Mouse (Mus musculus): ENCODE data around the gene Arid1a. TPM values are rescaled to one million over a fixed set of nuclear protein-coding genes. Genes with fewer than 3 reads are reported as not detected.

Arid1a gene
- polyA plus RNA-seq, 1 experiment = 74.9 TPM

DNA sequence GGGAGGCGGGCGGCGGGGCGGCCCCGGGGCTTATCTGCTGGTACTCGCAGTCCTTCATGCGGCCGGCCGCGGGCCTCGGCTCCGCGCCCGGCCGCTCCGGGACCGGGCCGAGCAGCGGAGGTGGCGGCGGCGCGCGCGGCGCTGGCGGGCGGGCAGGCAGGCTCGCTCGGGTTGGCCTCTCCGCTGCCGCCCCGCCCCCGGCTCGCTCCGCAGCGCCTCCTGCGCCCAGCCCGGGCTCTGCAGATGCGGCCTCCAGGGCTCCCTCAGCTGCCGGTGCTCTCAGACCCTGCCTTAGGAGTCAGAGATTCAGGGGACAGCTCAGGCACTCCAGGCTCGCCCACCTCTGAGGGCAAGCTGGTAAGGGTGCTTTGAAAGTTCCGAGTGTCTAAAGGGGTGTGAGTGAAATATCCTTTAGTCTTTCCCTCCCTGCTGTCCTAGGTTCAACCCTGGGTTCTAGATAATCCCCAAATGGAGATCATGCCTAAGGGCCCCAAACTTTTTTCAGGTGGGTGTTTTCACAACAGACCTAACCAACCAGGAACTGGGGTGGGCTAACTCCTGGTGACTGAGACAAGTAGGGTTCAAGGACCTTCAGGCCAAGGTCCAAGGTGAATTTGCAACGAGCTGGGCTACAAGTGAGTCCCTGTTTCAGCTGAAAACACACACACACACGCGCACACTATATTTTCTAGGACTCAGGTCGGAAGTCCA is 123.1 kb downstream of the Arid1a start:
- no peaks in the 10 kb centered on the region for H3K27me3 ChIP-seq (ENCODE audit: control insufficient read depth, insufficient read depth, low read length)
- peaks cover 17% of the 10 kb centered on the region for H3K4me1 ChIP-seq (ENCODE audit: control insufficient read depth, insufficient read depth, insufficient read length, low read length)
- no peak overlapping the region for H3K27ac ChIP-seq (ENCODE audit: insufficient read depth, low read depth, low read length)
- H3K4me3 ChIP-seq (ENCODE audit: low read depth, low read length) = peak overlapping the region; percentile 77
- WGBS = 8% methylated on average over 39 of the region's 47 CpGs
- H3K36me3 ChIP-seq (ENCODE audit: control insufficient read depth, insufficient read depth, low read length) = no peaks in the 10 kb centered on the region
- peak; percentile 57 for TF ChIP-seq CTCF (IDR thresholded peaks at IDR 0.05; ENCODE audit: extremely low read depth, insufficient read length, insufficient replicate concordance, low read depth, low read length)
- TF ChIP-seq POLR2A (IDR thresholded peaks at IDR 0.05; ENCODE audit: low read depth, low read length) = peak; percentile 53; the same call in 1 of the 2 replicates

DNA sequence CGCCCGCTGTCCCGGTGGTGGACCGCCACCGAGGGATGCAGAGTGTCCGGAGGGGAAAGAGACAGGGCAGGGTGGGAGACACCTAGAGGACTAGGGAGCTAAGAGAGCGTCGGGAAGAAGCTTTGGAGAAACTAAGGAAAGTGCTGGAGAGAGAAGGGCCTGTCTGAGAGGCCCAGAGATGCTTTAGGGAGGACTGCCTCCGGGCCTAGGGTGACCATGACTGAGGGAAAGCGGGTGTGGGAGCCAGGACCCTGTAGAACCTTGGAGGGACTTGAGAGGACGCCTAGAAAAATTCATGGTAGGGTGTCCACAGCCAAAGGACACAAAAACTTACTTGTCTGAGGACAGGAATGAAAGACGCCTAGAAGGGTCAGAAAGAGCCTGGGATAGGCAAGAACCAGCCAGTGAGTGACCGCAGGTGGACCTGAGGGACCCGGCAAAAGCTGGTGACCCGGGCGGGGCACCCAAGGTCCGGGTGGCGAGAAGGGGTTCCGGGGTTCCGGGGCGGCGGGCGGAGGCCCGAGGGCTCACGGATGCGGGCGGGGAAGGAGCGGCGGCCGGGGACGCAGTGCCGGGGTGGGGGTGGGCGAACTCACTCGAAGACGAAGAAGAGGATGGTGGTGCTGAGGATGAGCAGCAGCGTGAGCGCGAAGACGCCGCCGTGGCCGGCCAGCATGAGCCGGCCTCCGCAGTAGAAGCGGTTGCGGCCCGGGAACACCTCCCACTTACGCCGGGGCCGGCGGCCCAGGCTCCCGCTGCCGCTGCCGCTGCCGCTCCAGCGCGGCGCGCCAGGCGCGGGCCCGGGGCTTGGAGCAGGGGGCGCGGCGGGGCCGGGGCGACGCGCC is 123.9 kb downstream of the Arid1a start:
- H3K27me3 ChIP-seq (ENCODE audit: control insufficient read depth, insufficient read depth, low read length) = no peaks in the 10 kb centered on the region
- WGBS = 6% methylated on average over 61 of the region's 69 CpGs
- H3K36me3 ChIP-seq (ENCODE audit: control insufficient read depth, insufficient read depth, low read length) = no peaks in the 10 kb centered on the region
- peak overlapping the region; percentile 31 for H3K27ac ChIP-seq (ENCODE audit: insufficient read depth, low read depth, low read length)
- TF ChIP-seq POLR2A (IDR thresholded peaks at IDR 0.05; ENCODE audit: low read depth, low read length) = no peak
- TF ChIP-seq CTCF (IDR thresholded peaks at IDR 0.05; ENCODE audit: extremely low read depth, insufficient read length, insufficient replicate concordance, low read depth, low read length) = peak; percentile 16; the same call in 1 of the 2 replicates
- peaks cover 17% of the 10 kb centered on the region for H3K4me1 ChIP-seq (ENCODE audit: control insufficient read depth, insufficient read depth, insufficient read length, low read length)
- H3K4me3 ChIP-seq (ENCODE audit: low read depth, low read length) = peak overlapping the region; percentile 77

DNA sequence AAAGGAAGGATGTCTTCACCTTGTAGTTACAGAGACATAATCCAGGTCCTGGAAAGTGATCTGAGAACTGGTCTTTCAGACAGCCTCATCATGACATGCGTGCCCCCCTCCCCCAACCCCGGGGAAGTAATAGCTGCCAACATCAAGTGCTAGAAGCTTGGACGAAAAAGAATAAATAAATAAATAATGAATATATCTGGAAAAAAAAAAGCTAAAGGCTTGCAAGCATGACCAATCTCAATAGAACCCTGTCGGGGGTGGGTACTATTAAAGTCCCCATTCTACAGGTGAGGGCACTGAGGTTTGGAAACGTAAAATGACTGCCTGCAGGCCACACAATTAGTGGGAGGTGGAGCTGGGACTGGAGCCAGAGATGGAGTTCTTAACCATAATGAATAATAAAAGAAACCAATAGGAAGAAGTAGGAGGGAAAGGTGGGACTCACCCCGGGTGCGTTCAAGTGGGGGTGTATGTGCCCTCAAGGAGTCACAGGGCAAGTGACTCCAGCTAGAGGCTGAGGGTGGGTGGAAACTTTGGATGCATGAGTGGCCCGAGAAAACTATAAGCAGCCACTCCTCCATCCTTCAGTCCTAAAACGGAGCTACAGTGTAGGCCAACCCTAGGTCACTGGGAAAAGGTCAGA is 124.7 kb downstream of the Arid1a start:
- Histone ChIP-seq H3K4me3 (ENCODE audit: low read depth, low read length) (peak overlapping the region; percentile 77), H3K27me3 (ENCODE audit: control insufficient read depth, insufficient read depth, low read length) (no peaks in the 10 kb centered on the region), H3K36me3 (ENCODE audit: control insufficient read depth, insufficient read depth, low read length) (peaks cover 3% of the 10 kb centered on the region; the same call in 1 of the 2 replicates), H3K4me1 (ENCODE audit: control insufficient read depth, insufficient read depth, insufficient read length, low read length) (peaks cover 17% of the 10 kb centered on the region), H3K27ac (ENCODE audit: insufficient read depth, low read depth, low read length) (peak overlapping the region; percentile 68; the same call in 1 of the 2 replicates)
- TF ChIP-seq POLR2A (IDR thresholded peaks at IDR 0.05; ENCODE audit: low read depth, low read length) = no peak; the same call in 1 of the 2 replicates
- no peak for TF ChIP-seq CTCF (IDR thresholded peaks at IDR 0.05; ENCODE audit: extremely low read depth, insufficient read length, insufficient replicate concordance, low read depth, low read length)
- 22% methylated on average over 9 of the region's 9 CpGs for WGBS

DNA sequence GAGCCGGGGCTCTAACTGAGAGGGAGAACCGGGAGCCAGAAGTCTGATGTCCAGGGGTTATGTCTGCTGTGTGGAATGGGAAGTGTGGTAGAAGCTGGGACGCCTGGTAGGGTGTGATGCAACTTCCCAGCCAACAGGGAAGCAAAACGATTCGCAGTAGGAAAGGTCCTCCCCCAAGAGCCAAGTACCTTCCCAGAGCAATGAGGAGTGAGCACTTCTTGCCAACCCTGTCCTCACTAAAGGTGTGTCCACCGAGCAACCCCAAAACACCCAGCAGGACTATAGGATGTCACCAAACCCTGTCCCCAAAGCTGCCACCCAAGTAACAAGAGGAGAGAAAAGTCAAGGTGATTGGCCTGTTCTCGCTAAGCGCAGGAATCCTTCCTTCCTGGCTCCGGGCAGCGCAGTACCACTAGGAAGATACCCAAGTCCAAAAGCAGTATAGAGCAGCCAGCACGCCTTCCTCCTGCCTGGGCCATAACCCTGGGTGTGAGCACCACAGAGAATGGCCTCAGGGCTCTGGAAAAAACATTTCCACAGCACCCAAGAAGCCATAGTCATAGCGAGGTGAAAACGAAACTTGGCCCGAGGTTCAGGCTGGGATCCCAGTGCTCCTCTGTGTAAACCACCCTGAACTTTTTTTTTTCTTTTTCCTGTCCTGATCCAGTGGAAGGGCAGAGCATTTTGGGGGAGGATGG is 125.3 kb downstream of the Arid1a start:
- WGBS = 40% methylated on average over 14 of the region's 14 CpGs
- H3K27me3 ChIP-seq (ENCODE audit: control insufficient read depth, insufficient read depth, low read length) = no peaks in the 10 kb centered on the region
- peak overlapping the region; percentile 46 for H3K4me3 ChIP-seq (ENCODE audit: low read depth, low read length)
- peaks cover 9% of the 10 kb centered on the region for H3K36me3 ChIP-seq (ENCODE audit: control insufficient read depth, insufficient read depth, low read length)
- peaks cover 17% of the 10 kb centered on the region for H3K4me1 ChIP-seq (ENCODE audit: control insufficient read depth, insufficient read depth, insufficient read length, low read length)
- H3K27ac ChIP-seq (ENCODE audit: insufficient read depth, low read depth, low read length) = peak overlapping the region; percentile 68
- TF ChIP-seq CTCF (IDR thresholded peaks at IDR 0.05; ENCODE audit: extremely low read depth, insufficient read length, insufficient replicate concordance, low read depth, low read length) = no peak
- no peak for TF ChIP-seq POLR2A (IDR thresholded peaks at IDR 0.05; ENCODE audit: low read depth, low read length)

DNA sequence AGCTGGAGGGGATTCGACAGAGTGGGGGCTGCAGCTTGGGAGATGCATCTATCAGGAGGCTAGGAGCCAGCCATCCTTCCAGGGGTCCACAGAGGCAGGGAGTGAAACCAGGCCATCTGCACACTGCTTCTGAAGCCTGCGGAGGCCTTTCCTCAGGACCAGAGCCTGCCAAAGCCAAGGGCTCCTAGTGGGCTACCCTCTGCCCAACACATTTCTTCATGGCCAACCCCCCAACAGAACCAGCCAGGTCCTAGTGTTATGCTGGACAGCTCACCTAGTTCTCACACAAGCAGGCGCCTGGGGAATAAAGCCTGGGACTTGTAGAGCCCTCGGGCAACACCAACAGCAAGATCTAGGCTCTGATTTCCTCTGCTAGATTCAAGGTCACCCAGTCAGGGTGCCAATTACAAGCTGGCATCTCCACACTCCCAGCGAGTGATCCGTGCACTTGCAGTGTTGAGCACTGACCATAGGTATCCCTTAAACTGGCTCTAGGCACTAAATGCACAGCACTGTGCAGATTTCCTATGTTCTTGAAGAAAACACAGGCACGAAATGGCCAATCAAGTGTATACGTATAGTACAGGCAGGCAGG is 126.1 kb downstream of the Arid1a start:
- peaks cover 19% of the 10 kb centered on the region for H3K4me1 ChIP-seq (ENCODE audit: control insufficient read depth, insufficient read depth, insufficient read length, low read length)
- WGBS = 86% methylated on average over 8 of the region's 8 CpGs
- 0 out of 2 replicates have a peak overlapping the region, but pooled peaks have one; percentile 68 for H3K27ac ChIP-seq (ENCODE audit: insufficient read depth, low read depth, low read length)
- peaks cover 15% of the 10 kb centered on the region for H3K36me3 ChIP-seq (ENCODE audit: control insufficient read depth, insufficient read depth, low read length)
- TF ChIP-seq CTCF (IDR thresholded peaks at IDR 0.05; ENCODE audit: extremely low read depth, insufficient read length, insufficient replicate concordance, low read depth, low read length) (0 out of 2 replicates have a peak, but pooled peaks have one; percentile 2), POLR2A (IDR thresholded peaks at IDR 0.05; ENCODE audit: low read depth, low read length) (no peak)
- peak overlapping the region; percentile 46 for H3K4me3 ChIP-seq (ENCODE audit: low read depth, low read length)
- H3K27me3 ChIP-seq (ENCODE audit: control insufficient read depth, insufficient read depth, low read length) = no peaks in the 10 kb centered on the region

DNA sequence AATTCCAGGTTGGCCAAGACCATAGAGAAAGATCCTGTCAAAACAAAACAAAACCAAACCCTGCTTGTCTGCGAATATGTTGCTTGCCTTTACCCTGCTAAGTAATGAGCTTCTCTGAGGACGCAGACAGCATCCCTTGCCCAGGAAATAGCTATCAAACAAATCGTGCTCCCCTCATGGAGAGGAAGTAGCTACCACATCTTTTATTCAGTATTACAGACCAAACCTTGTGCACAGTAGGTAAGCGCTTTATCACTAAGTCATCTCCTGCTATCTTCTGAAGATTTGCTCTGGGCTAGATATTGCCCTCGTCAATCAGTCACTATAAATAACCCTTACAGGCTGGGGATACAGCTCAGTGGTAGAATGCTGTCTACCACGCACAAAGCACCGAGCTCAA is 127.4 kb downstream of the Arid1a start:
- Histone ChIP-seq H3K4me3 (ENCODE audit: low read depth, low read length) (no peak overlapping the region), H3K27ac (ENCODE audit: insufficient read depth, low read depth, low read length) (no peak overlapping the region), H3K36me3 (ENCODE audit: control insufficient read depth, insufficient read depth, low read length) (peaks cover 17% of the 10 kb centered on the region), H3K27me3 (ENCODE audit: control insufficient read depth, insufficient read depth, low read length) (no peaks in the 10 kb centered on the region), H3K4me1 (ENCODE audit: control insufficient read depth, insufficient read depth, insufficient read length, low read length) (peaks cover 24% of the 10 kb centered on the region)
- 79% methylated on average over 7 of the region's 7 CpGs for WGBS
- no peak for TF ChIP-seq CTCF (IDR thresholded peaks at IDR 0.05; ENCODE audit: extremely low read depth, insufficient read length, insufficient replicate concordance, low read depth, low read length)

Other genes with a start within 250 kb of the Arid1a start
- 44.4 and 71.0 TPM in 2 replicates for gene Kdf1, start 237.8 kb downstream of the Arid1a start, polyA plus RNA-seq (2012; rRNA removed)
- 9.3 and 16.1 TPM in 2 replicates for gene Nudc, start 210.8 kb downstream of the Arid1a start, polyA plus RNA-seq (2012; rRNA removed)
- 1.8 and 23.0 TPM in 2 replicates for gene Nr0b2, start 203.4 kb downstream of the Arid1a start, polyA plus RNA-seq (2012; rRNA removed)
- 4.1 and 7.3 TPM in 2 replicates for gene Gpatch3, start 182.0 kb downstream of the Arid1a start, polyA plus RNA-seq (2012; rRNA removed)
- gene Gpn2, start 172.4 kb downstream of the Arid1a start, polyA plus RNA-seq (2012; rRNA removed) = 40.7 and 77.8 TPM in 2 replicates
- 175 and 423 TPM in 2 replicates for gene Sfn, start 154.6 kb downstream of the Arid1a start, polyA plus RNA-seq (2012; rRNA removed)
- gene Zdhhc18, start 106.6 kb downstream of the Arid1a start, polyA plus RNA-seq (2012; rRNA removed) = 18.7 and 36.7 TPM in 2 replicates
- gene Pigv, start 84.1 kb downstream of the Arid1a start, polyA plus RNA-seq (2012; rRNA removed) = 6.0 and 8.9 TPM in 2 replicates
- gene Rps6ka1, start 131.0 kb upstream of the Arid1a start, polyA plus RNA-seq (2012; rRNA removed) = 91.5 and 220 TPM in 2 replicates
- 2.5 and 6.3 TPM in 2 replicates for gene Hmgn2, start 211.9 kb upstream of the Arid1a start, polyA plus RNA-seq (2012; rRNA removed)
- 10.3 and 16.0 TPM in 2 replicates for gene Dhdds, start 244.1 kb upstream of the Arid1a start, polyA plus RNA-seq (2012; rRNA removed)